Mouse (Mus musculus): Measurements from ENCODE around the gene Cavin1.
"Not testable (repeated sequence)": the region's sequence is repeated elsewhere in the genome, so short reads cannot be mapped to it uniquely, and the experiment has no call there.

- not testable (repeated sequence) for TF ChIP-seq ZNF384 (IDR thresholded peaks at IDR 0.05; ENCODE audit: low read depth, low read length); CHD2 (IDR thresholded peaks at IDR 0.05; ENCODE audit: low read depth, low read length); MAFK (IDR thresholded peaks at IDR 0.05; ENCODE audit: insufficient read depth, low read depth, low read length); ZC3H11A (IDR thresholded peaks at IDR 0.05; ENCODE audit: borderline replicate concordance, low read depth, low read length); HCFC1 (IDR thresholded peaks at IDR 0.05; ENCODE audit: borderline replicate concordance, insufficient read depth, low read length)
Measured at GRCm38 (mm10) chr11:101001875-101002552, 31.3 kb upstream of the Cavin1 start.
